Mouse (Mus musculus) testis, adult 2 months (tissue): Measurements from ENCODE around the gene Tubgcp6. TPM values are rescaled to one million over a fixed set of nuclear protein-coding genes. Genes with fewer than 3 reads are reported as not detected.

ENCODE experiments used
- H3K27ac ChIP-seq: fragments of 200-500 bp; 2 replicates; pipeline ENCODE4 v1.5.1; 2012; ENCODE audit warnings: low read depth, low read length; ENCODE audit not compliant: control insufficient read depth, insufficient read depth
- H3K27me3 ChIP-seq: fragments of 200-500 bp; 2 replicates; pipeline ENCODE4 v1.6.1; 2012; ENCODE audit warnings: mild to moderate bottlenecking, low read length, moderate library complexity; ENCODE audit not compliant: control insufficient read depth, insufficient read depth
- H3K36me3 ChIP-seq: fragments of 200-500 bp; 2 replicates; pipeline ENCODE4 v1.6.1; 2012; ENCODE audit warnings: mild to moderate bottlenecking, low read length; ENCODE audit not compliant: control insufficient read depth, insufficient read depth
- H3K4me1 ChIP-seq: fragments of 200-500 bp; 2 replicates; pipeline ENCODE4 v1.6.1; 2012; ENCODE audit warnings: low read length; ENCODE audit not compliant: control insufficient read depth, insufficient read depth
- H3K4me3 ChIP-seq: fragments of 200-500 bp; 2 replicates; pipeline ENCODE4 v1.5.1; 2012; ENCODE audit warnings: low read depth, mild to moderate bottlenecking, low read length, moderate library complexity, mixed read lengths; ENCODE audit not compliant: control insufficient read depth
- CTCF ChIP-seq: fragments of 200-500 bp; IDR thresholded peaks from 2 replicates; pipeline ENCODE4 v1.5.1; 2012; ENCODE audit warnings: low read depth, mild to moderate bottlenecking, inconsistent platforms, low read length, moderate library complexity; ENCODE audit not compliant: control insufficient read depth, insufficient read depth, insufficient replicate concordance
- POLR2A ChIP-seq: fragments of 200-500 bp; IDR thresholded peaks from 2 replicates; pipeline ENCODE4 v1.6.1; 2012; ENCODE audit warnings: low read depth, mild to moderate bottlenecking, inconsistent platforms, low read length, moderate library complexity; ENCODE audit not compliant: control insufficient read depth
- polyA plus RNA-seq: library from polyadenylated mRNA; depleted of rRNA; stranded (reverse); fragments of >200 nt; gene quantifications from 2 replicates; pipeline ENCODE4 v1.2.3, GENCODE M21; 2012

Gene Tubgcp6
- polyA plus RNA-seq, 1 experiment = 9.9 TPM

- no peaks in the 10 kb centered on the region; the same call in 1 of the 2 replicates for H3K4me1 ChIP-seq
- no peaks in the 10 kb centered on the region; the same call in 1 of the 2 replicates for H3K36me3 ChIP-seq
- TF ChIP-seq CTCF = no peak
- TF ChIP-seq POLR2A = no peak
- no peak overlapping the region for H3K27ac ChIP-seq
- no peaks in the 10 kb centered on the region for H3K27me3 ChIP-seq
- H3K4me3 ChIP-seq = no peak overlapping the region
Observed at GRCm38 (mm10) chr15:89161397-89161796, 38.5 kb upstream of the Tubgcp6 start.

GRCm38 (mm10) chr15:89158516-89158915 lies 35.6 kb upstream of the Tubgcp6 start:
- no peak for TF ChIP-seq POLR2A
- no peak for TF ChIP-seq CTCF
- H3K27ac ChIP-seq = no peak overlapping the region

GRCm38 (mm10) chr15:89157954-89158353 lies 35.0 kb upstream of the Tubgcp6 start:
- H3K27ac ChIP-seq = no peak overlapping the region
- H3K4me1 ChIP-seq = no peaks in the 10 kb centered on the region; the same call in 1 of the 2 replicates
- no peaks in the 10 kb centered on the region for H3K27me3 ChIP-seq
- no peaks in the 10 kb centered on the region; the same call in 1 of the 2 replicates for H3K36me3 ChIP-seq
- no peak overlapping the region for H3K4me3 ChIP-seq
- peak; percentile 62 for TF ChIP-seq CTCF
- TF ChIP-seq POLR2A = no peak

More at GRCm38 (mm10) chr15:89158516-89158915, 35.6 kb upstream of the Tubgcp6 start:
- no peak overlapping the region for H3K4me3 ChIP-seq
- H3K27me3 ChIP-seq = no peaks in the 10 kb centered on the region
- no peaks in the 10 kb centered on the region; the same call in 1 of the 2 replicates for H3K4me1 ChIP-seq
- no peaks in the 10 kb centered on the region; the same call in 1 of the 2 replicates for H3K36me3 ChIP-seq

- no peak overlapping the region for H3K4me3 ChIP-seq
- TF ChIP-seq CTCF (no peak), POLR2A (no peak)
- no peak overlapping the region for H3K27ac ChIP-seq
- no peaks in the 10 kb centered on the region for H3K36me3 ChIP-seq
- H3K4me1 ChIP-seq = peaks cover 30% of the 10 kb centered on the region
- no peaks in the 10 kb centered on the region for H3K27me3 ChIP-seq
Observed at GRCm38 (mm10) chr15:89152312-89152711, 29.4 kb upstream of the Tubgcp6 start.

- TF ChIP-seq POLR2A (no peak), CTCF (no peak)
- peaks cover 44% of the 10 kb centered on the region for H3K4me1 ChIP-seq
- H3K27ac ChIP-seq = no peak overlapping the region
- no peaks in the 10 kb centered on the region for H3K36me3 ChIP-seq
- H3K27me3 ChIP-seq = no peaks in the 10 kb centered on the region; the same call in 1 of the 2 replicates
- peak overlapping the region; percentile 15; the same call in 1 of the 2 replicates for H3K4me3 ChIP-seq
Observed at GRCm38 (mm10) chr15:89150041-89150390, 27.1 kb upstream of the Tubgcp6 start.

- Histone ChIP-seq H3K27me3 (no peaks in the 10 kb centered on the region; the same call in 1 of the 2 replicates), H3K27ac (no peak within 1 kb of the TSS), H3K4me3 (peak within 1 kb of the TSS; percentile 72), H3K36me3 (no peaks in the 10 kb centered on the region), H3K4me1 (peaks cover 44% of the 10 kb centered on the region)
- TF ChIP-seq CTCF (no peak), POLR2A (no peak)
Observed at GRCm38 (mm10) chr15:89149271-89150040, 26.5 kb upstream of the Tubgcp6 start, which contains the start of gene Mapk11. Mapk11 (minus strand) TSS chr15:89149628.

GRCm38 (mm10) chr15:89148496-89149270 lies 25.8 kb upstream of the Tubgcp6 start:
- Histone ChIP-seq H3K27me3 (no peaks in the 10 kb centered on the region; the same call in 1 of the 2 replicates), H3K27ac (no peak overlapping the region), H3K4me1 (peaks cover 44% of the 10 kb centered on the region), H3K4me3 (peak overlapping the region; percentile 72), H3K36me3 (no peaks in the 10 kb centered on the region)
- TF ChIP-seq CTCF (no peak), POLR2A (no peak)
